Mouse (Mus musculus) WW6 (cell line): ENCODE measurements at regions not wholly inside any gene's neighbourhood (a gene's known extent, or its start where the extent isn't known, plus 50 kb on each side); places are given as distances from the start of the nearest gene placed in this dataset.

Source experiments
- DNase-seq: peaks from one replicate; pipeline ENCODE4 v3.0.0-alpha.2; 2013; ENCODE audit warnings: low read depth, low spot score

- DNase-seq = no peak
Measured at GRCm38 (mm10) chr5:33548800-33549199, 80.6 kb downstream of the Fam53a start.

- DNase-seq = no peak
Measured at GRCm38 (mm10) chr5:33543372-33543771, 86.1 kb downstream of the Fam53a start.

- no peak for DNase-seq
Measured at GRCm38 (mm10) chr5:33542643-33543042, 86.8 kb downstream of the Fam53a start.

GRCm38 (mm10) chr5:33542000-33542554 lies 87.4 kb downstream of the Fam53a start:
- no peak for DNase-seq

GRCm38 (mm10) chr5:33540259-33540658 lies 89.2 kb downstream of the Fam53a start:
- DNase-seq = no peak

GRCm38 (mm10) chr5:33537429-33537828 lies 92.0 kb downstream of the Fam53a start:
- no peak for DNase-seq

- no peak for DNase-seq
Measured at GRCm38 (mm10) chr5:33537017-33537416, 92.4 kb downstream of the Fam53a start.

- no peak for DNase-seq
Measured at GRCm38 (mm10) chr5:33536261-33536660, 93.2 kb downstream of the Fam53a start.

GRCm38 (mm10) chr5:33535145-33536010 lies 94.1 kb downstream of the Fam53a start:
- DNase-seq = peak; percentile 91

GRCm38 (mm10) chr5:33534345-33534744 lies 95.1 kb downstream of the Fam53a start:
- no peak for DNase-seq

GRCm38 (mm10) chr5:33533185-33533584 lies 96.2 kb downstream of the Fam53a start:
- no peak for DNase-seq

GRCm38 (mm10) chr5:33531263-33531662 lies 97.5 kb upstream of the Nkx1-1 start:
- no peak for DNase-seq

- no peak for DNase-seq
Measured at GRCm38 (mm10) chr5:33529771-33530170, 96.0 kb upstream of the Nkx1-1 start.

GRCm38 (mm10) chr5:33528971-33529670 lies 95.3 kb upstream of the Nkx1-1 start:
- no peak for DNase-seq

- no peak for DNase-seq
Measured at GRCm38 (mm10) chr5:33527750-33528149, 94.0 kb upstream of the Nkx1-1 start.

- DNase-seq = no peak
Measured at GRCm38 (mm10) chr5:33527316-33527715, 93.5 kb upstream of the Nkx1-1 start.

GRCm38 (mm10) chr5:33521951-33522742 lies 88.4 kb upstream of the Nkx1-1 start:
- DNase-seq = no peak

GRCm38 (mm10) chr5:33520856-33521255 lies 87.1 kb upstream of the Nkx1-1 start:
- DNase-seq = no peak

GRCm38 (mm10) chr5:33519394-33519793 lies 85.6 kb upstream of the Nkx1-1 start:
- DNase-seq = no peak

GRCm38 (mm10) chr5:33518860-33519259 lies 85.1 kb upstream of the Nkx1-1 start:
- DNase-seq = no peak

GRCm38 (mm10) chr5:33517625-33518024 lies 83.8 kb upstream of the Nkx1-1 start:
- DNase-seq = no peak

- no peak for DNase-seq
Measured at GRCm38 (mm10) chr5:33516211-33516610, 82.4 kb upstream of the Nkx1-1 start.
